Mouse (Mus musculus): ENCODE results near the gene Wrap73.

Gene Wrap73

DNA sequence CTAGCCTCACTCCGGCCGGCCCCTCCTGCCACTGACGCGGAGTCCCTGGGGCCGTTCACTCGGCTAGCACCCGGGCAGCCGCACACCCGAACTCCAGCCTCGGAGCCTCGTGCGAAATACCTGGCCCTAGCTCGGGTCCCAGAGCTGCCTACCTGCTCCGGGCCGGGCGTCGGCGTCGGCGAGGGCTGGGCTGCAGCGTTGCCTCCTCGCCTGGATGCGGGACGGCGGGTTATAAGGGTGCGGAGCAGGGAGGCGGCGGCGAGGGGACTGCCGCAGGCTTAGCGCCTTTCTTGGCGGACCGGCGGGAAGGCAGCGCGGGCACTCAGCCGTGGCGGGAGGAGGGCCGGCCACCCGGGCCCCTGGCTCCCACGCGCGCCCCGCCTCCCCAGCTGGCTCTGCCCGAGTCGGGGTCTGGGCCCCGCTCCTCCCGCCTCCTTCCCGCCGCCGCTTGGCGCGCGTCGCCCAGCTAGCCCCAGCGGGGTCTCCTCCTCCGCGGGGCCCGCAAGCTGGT, 2.4 kb upstream of the Wrap73 start:
- peak in 1 of 2 experiments; percentile 52 for DNase-seq (ENCODE audit: inconsistent age in 2 of 2, low spot score in 1 of 2)

DNA sequence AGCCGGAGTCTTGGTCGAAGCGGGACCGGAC, 2.2 kb upstream of the Wrap73 start, which contains the start of gene Trp73:
TSS of gene Trp73 (minus strand) at position 27 of the 31 bp plus-strand sequence.
- DNase-seq (ENCODE audit: inconsistent age in 2 of 2, low spot score in 1 of 2): no peak

DNA sequence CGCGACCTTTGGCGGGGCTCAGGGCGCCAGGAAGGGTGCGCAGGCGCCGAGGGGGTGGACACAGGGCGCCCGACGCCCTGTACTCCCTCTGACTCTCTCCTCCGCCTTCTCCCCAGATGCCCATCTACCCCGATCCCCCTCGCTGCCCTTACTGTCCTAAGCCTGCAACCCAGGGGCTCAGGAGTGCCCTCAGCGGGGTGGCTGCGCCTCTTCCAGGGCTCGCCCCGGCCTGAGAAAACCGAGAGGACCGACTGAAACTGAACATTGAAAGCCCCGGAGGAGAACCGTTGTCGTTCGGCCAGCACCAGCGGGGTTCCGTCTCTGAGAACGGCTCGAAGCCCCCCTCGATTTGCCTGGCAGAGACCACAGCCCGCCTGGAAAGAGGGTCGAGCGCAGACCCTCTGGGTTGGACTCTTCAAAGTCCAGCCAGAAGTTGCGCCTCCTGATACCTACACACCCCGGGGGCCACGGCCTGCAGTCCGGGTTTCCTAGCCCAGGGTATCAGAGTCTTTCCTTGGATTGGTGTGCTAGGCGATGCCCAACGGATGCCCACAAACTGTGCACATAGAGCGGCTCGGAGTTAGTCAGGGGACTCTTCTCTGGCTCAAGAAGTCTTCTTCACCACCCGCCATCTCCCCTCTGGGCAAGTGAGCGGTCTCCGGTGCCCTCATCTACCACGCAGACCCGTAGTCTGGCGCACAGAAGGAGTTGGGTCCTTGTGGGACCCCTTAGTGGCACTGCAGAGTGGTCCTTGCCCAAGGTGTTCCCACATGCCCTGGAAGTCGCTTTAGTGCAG, 1.8 kb upstream of the Wrap73 start:
- DNase-seq (ENCODE audit: inconsistent age in 2 of 2, low spot score in 1 of 2): peak in 1 of 2 experiments; percentile 58

DNA sequence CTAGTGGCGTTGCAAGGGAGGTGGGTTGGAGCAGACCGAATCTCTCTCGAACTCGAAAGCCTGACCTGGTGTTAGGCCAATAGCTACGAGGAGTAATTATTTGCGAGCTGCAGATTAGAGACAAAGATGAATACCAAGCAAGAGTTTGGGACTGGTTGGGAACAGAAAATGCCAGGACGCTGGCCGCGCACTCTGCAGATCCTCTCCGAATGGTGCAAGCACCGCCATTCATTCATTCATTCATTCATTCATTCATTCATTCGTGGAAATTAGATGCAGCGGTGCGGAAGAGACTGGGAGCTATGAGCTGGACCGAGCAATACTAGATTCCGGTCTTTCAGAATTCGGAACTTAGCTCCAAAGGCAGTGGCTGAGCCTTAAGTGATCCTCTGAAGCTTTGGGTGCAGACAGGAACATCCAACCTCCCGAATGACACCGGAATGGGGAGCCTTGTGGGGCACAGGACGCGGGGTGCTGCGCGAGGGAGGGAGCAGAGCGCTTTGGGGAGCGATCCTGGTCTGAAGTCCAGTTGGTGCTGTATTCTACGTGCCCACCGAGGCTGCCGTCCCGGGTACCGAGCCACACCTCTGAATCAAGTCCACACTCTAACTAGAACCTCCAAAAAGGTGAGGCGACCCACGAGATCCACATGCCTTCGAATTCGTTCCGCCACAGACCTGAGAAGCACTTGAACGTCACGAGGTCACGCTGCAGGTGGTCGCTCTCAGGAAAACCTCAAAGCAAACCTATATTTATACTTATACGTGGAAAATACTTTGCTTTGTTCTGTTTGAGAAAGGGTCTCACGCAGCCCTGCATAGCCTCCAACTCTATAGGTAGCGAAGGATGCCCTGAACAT, 934 bp upstream of the Wrap73 start:
- peak in 1 of 2 experiments; percentile 39 for DNase-seq (ENCODE audit: inconsistent age in 2 of 2, low spot score in 1 of 2)

DNA sequence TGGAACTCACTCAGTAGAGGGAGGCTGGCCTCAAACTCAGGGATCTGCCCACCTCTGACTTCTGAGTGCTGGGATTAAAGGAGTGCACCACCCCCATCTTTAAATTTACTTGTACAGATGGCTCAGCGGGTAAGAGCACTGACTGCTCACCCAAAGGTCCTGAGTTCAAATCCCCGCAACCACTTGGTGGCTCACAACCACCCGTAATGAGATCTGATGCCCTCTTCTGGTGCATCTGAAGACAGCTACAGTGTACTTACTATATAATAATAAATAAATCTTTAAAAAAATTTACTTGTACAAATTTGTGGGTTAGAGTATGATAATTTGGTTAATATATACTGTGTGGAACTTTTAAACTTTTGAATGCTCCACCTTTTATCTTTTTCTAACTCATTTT, 2.5 kb downstream of the Wrap73 start:
- DNase-seq (ENCODE audit: inconsistent age in 2 of 2, low spot score in 1 of 2): no peak

DNA sequence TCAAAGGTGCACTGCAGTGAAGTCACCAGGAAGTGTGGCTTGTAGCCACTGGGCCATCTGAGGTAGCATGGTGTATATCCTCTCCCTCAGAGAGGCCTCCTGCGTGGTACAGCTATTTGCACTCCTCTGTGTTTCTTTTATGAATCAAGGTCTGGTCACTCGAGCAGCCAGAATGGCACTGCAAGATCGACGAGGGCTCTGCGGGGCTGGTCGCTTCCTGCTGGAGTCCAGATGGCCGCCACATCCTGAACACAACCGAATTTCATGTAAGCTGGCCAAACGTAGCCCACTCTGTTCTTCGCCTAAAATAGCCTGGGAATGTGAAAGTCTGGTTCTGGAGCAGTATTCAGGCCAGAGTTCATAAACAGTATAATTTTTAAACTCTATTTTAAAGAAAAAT, 4.2 kb downstream of the Wrap73 start:
- no peak for DNase-seq (ENCODE audit: inconsistent age in 2 of 2, low spot score in 1 of 2)

DNA sequence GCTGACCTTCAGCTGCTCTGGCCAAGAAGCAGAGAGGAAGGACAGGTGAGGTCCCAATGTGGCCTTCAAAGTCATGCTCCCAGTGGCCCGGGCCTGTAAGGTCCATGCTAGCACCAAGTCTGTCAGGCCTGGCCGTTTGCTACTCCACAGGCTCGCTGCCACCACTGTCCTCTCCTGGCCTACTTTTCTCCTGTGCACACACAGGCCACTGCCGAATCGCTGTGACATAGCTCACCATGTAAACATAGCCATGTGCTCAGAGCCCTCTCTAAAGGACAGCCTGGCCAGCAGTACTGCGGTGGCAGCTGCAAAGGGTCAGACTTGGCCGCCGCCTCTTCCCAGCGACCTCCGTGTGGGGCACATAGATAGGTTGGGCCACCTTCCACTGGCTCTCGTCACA, 11.9 kb downstream of the Wrap73 start:
- no peak for DNase-seq (ENCODE audit: inconsistent age in 2 of 2, low spot score in 1 of 2)

DNA sequence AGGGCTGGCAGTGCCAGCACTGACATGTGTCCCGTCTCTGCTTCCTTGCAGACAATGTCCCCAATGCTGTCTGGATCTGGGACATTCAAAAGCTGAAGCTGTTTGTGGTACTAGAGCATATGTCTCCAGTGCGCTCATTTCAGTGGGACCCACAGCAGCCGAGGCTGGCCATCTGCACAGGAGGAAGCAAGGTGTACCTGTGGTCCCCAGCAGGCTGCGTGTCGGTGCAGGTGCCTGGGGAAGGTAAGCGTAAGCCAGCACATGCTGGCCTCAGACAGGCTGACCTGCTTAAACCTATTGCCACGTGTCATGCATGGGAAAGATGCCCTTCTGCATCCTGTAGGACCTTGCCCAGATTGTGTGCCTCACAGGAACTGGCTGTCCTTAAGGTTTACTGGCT, 13.9 kb downstream of the Wrap73 start:
- DNase-seq (ENCODE audit: inconsistent age in 2 of 2, low spot score in 1 of 2): no peak

DNA sequence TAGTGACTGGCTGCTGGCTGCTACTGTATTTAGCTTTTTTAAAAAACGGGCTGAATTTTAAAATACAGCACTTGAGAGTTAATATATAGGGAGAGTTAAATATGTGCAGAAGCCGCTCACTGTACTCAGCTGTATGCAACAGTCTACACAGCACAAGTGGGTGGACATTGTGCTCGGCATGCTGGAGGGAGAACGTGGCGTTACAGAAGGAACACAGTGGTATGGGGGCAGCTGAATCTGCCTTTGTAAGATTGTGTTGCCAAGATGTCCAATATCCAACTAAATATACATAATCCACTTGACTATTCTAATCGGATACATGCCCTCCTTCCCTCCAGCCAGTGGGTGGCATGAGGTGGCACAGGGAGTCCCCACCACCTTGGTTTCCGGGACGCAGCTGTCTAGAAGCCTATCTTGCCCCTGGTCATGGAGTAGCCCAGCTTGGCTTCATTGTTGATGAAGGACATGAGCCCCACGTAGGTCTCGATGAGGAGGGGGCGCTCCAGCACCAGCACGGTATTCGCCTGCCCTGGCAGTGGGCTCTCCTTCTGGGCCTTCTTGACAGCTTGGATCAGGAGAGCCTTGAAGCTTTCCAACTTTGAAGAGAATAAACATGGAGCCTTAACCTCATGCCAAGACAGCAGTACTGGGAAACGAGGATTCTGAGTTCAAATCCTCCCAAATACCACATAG, 15.9 kb downstream of the Wrap73 start:
- no peak for DNase-seq (ENCODE audit: inconsistent age in 2 of 2, low spot score in 1 of 2)

DNA sequence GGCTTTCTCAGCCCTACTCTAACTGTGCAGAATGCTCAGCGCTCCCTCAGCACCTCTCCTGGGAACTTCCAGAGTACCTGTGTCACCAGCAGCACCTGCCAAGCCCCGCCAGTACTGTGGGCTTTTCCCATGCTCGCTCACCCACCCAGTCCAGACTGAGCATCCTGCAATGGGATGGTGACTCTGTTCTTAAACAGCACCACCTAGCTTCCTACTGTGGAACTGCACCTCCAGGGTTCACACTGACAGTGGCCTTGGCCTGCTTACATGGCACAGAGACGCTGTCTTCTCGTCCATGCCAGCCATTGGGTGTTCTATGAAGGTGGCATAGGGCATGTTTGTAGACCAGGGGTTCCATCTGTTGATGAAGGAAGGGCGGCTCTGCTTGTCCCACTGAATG, 16.8 kb downstream of the Wrap73 start:
- peak; percentile 87 to 96 for DNase-seq (ENCODE audit: inconsistent age in 2 of 2, low spot score in 1 of 2)

DNA sequence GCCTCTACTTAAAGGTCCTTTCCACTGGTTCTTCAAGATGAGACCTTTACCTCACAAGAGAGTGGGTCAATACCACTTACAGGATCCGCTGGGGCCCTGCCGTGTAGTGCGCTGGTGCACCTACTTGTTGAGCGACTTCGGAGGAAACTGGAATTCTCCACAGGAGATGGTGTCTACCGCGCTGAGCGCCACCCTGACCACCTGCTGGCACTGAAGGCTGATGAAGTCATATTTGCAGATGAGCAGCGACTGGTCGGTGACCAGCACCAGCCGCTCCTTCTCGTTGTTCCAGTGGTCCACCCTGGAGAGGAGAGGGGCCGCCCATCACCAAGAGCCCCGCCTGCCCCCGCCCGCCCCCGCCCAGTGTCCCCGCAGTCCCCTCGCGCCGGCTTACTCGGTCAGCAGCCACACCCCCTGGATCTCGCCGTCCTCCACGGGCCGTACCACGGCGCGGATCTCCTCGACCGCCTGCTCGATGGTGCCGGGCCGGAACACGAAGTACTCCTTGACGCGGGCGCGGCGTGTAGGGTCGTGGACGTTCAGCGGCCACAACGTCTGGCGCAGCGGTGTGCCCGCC, 17.9 kb downstream of the Wrap73 start:
- DNase-seq (ENCODE audit: inconsistent age in 2 of 2, low spot score in 1 of 2): peak in 1 of 2 experiments; percentile 78

DNA sequence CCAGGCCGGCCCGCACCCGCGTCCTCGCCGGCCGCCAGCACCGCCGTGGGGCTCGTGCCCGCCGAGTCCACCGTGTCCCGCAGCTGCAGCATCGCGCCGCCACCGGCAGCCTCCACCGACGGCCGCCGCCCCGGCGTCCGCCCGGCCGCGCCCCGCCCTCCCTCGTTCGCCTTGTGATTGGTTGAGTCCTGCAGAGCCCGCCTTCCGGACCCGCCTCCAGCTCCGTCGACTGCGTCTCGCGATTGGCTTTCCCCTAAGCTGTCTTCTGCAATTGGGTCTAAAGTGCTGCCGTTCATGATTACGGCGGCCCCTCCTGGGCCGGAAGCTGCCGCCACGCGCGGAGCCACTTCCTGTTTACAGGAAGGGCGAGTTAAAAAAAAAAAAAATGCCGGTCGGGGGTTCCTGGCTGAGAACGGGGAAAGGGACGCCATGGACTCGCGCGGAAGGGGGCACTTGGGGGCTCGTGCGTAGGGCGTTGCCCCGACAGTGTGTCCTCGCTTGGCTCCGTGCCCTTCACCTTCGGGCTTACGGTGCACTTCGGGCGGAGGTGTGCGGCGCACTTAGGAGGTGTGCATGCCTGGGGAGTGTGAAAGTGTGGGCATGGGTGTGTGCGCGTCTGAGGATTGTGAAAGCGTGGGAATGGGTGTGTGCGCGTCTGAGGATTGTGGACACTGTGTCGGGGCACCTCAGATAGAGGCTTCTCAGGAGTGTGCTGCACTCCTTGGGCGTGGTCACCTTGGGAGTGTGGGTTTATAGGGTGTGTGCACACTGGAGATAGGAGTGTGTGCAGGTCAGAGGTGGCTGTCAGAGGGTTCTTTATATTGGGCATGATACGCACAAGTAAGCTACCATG, 18.6 kb downstream of the Wrap73 start, which contains the start of gene Tprgl:
TSS of gene Tprgl (minus strand) at position 129 of the 853 bp plus-strand sequence.
- DNase-seq (ENCODE audit: inconsistent age in 2 of 2, low spot score in 1 of 2): peak; percentile 97 to 99

DNA sequence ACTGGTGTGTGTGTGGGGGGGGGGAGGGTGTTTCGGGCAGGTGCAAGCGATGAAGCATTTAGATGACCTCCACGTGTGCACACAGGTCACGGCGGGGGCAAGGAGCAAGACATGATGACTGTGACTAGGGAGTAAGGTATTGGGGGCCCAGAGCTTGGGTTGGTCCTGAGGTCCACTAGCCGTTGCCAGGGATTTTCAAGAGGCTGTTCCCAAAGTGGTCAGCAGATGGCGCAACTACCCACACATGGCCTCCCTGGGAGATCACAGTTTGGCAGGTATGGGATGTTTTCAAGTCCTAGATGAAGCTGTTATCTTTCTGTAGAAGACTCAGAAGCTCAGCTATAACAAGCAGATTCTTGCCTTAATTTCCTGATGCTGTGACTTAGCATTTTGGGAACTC, 21.1 kb downstream of the Wrap73 start:
- peak; percentile 42 to 88 for DNase-seq (ENCODE audit: inconsistent age in 2 of 2, low spot score in 1 of 2)

DNA sequence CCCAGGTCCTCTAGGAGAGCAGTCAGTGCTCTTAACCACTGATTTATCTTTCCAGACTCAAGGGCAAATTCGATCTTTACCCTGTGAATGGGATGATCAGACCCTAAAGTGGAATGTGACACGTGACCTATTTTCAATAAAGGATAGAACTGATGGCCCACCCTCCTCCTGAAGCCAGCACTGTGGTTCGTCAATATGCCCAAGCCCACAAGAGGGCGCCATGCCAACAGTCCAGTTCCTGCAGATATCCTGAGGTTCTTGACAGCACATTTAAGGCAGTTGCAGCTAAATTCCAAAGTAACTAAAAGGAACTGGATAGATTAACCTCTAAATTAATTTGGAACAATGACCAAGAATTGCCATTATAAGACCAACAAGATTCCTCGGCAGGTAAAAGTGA, 24.9 kb downstream of the Wrap73 start:
- DNase-seq (ENCODE audit: inconsistent age in 2 of 2, low spot score in 1 of 2): peak; percentile 51 to 80

DNA sequence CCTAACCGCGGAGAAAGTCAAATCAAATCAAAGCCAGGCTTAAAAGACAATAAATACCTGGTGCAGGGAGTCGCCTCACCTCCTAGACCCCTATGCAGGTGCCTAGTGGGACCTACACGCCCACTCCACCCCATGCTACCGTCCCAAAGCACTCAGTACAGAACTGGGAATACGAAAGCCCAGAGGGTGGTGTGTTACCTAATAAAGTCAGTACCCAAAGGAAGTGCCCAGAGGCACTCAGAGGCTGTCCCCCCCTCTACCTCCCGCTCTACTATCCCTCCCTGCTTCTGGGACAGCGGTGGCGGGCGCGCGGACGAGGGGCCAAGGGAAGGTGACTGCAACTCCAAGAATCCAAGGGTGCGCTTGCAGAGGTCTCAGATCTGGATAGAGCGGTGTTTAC, 27.8 kb downstream of the Wrap73 start:
- DNase-seq (ENCODE audit: inconsistent age in 2 of 2, low spot score in 1 of 2): no peak

DNA sequence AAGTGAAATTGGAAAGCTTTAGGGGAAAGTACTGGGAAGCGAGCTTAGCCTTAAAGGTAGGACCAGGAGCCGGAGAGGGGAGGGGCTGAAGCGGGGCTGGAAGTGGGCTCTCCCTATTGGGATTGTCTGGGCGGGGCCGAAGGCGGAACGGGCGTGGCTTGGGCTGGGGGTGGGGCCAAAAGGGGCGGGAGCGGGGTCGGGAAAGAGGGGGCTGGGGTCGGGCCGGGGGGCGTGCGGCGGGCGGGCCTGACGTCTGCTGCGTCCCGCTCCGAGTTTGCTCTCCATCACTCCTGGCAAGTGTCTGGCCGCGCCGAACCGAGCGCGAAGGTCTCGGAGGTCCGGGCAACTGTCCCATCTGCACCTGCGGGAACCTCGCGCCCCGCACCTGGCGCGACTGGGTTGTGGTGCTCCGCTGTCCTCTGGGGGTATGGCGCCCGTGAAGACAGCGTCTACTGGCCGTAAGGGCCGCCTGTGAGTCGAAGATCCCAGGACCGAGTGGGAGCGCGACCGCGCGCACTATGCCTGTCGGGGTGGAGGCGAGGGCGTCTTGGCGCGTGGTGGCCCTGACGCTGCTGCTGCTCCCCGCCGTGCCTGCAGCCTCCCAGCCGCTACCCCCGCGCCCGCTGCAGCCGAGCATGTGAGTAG, 28.5 kb downstream of the Wrap73 start, which contains the start of gene Megf6:
TSS of gene Megf6 (plus strand) at position 225 of the 645 bp plus-strand sequence.
- no peak for DNase-seq (ENCODE audit: inconsistent age in 2 of 2, low spot score in 1 of 2)

DNA sequence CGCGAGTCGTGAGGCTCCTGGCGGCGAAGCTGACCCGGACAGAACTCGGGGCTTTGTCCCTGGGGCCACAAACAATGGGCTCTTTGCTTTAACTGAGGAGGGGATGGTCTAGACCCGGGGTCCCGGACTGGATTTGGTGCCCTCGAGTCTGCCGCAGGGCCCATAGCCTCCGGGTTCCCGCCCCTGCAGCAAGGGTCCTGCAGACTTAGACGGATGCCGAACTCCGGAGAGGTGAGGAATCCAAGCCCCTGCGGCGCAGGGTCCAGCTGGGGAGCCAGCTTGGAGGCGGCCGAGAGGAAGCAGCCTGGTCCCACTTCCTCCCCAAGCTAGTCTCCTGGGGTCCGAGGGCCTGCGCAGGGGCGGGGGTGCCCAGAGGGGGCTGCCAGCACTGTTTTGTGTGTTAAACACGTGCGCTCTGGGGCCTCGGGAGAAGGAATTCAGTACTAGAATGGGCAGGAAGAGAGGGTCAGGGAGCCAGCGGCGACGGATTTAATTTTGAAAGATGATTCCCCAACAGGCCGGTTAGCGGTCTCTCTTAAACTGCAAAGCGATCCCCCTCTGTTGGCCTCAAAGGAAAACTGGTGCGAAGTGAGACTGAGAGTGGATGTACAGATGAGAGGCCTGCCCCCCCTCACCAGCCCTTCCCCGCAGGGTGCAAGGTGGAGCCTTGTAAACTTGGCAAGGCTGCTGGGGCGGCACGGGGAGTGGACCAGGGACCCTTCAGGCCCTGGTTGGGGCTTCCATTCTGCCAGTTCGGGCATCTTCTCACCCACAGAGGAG, 29.2 kb downstream of the Wrap73 start:
- DNase-seq (ENCODE audit: inconsistent age in 2 of 2, low spot score in 1 of 2): no peak

DNA sequence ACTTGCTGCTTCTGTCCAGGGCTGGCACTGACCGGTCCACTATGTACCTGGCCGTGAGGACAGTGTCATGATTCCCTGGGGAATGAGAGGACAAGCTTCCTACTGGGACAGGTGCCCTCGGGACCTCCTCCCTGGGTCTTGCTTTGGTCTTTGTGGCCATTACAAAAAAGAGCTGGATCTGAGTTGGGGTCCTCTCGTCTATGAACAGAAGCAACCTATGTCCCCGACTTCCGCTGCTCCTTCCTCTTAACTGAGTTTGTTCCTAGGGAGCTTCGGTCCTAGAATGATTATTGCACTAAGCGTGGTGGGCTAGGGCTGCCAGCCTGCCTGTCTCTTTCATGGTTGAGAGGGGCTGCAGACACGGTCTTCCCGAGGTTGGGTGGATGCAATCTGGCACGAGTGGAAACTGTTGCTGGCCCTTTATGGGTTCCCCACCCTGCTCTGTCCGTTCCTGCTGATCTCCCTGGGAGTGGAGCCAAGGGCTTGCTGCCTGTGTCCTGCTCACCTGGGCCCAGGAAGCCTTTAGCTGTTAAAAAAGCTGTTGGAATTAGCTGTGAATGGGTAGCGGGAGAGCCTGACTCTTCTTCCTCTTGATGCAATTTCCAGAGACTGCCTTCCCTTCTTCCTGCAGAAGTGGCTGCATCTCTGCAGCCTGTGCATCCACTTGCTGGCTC, 29.9 kb downstream of the Wrap73 start:
- DNase-seq (ENCODE audit: inconsistent age in 2 of 2, low spot score in 1 of 2): no peak

DNA sequence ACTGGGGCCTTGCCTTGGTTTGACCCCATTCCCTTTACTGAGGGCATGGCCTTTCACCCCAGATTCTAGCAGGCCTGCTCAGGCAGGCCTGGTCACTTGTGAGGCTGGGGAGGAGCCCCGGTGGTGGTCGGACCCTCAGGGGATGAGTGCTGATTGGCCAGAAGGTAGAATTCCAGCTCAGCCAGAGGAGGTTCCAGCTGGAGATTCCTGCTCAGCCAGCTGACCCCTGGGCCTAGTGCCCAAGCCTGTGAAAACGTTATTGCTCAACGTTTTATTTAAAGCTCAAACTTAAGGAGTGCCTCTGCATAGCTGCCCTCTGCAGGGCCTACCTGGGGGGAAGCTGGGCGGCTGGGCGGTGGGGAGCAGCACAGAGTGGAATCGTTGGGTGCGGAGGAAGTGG, 35.1 kb downstream of the Wrap73 start:
- no peak for DNase-seq (ENCODE audit: inconsistent age in 2 of 2, low spot score in 1 of 2)
